Mouse (Mus musculus) embryonic facial prominence, embryonic 14.5 days (tissue): Measurements from ENCODE around the gene B3gnt8. TPM values are rescaled to one million over a fixed set of nuclear protein-coding genes. Genes with fewer than 3 reads are reported as not detected.

Experiments used
- ATAC-seq: fragments of 200-750 bp; cut with Nextera tagmentation; 2 replicates; pipeline ENCODE4 v1.8.0; 2017; ENCODE audit warnings: low read depth, moderate number of reproducible peaks, moderate TSS enrichment
- DNase-seq: peaks from one replicate; pipeline ENCODE4 v3.0.0-alpha.2; 2015; ENCODE audit warnings: low spot score
- H3K27ac ChIP-seq: fragments of 300-500 bp; sonication (generic); replicated peaks from 2 replicates; pipeline ENCODE4 v1.5.1; 2014; ENCODE audit warnings: low read depth, mild to moderate bottlenecking, low read length, moderate library complexity
- H3K27me3 ChIP-seq: fragments of 300-500 bp; sonication (generic); replicated peaks from 2 replicates; pipeline ENCODE4 v1.6.1; 2014; ENCODE audit warnings: low read length; ENCODE audit not compliant: control insufficient read depth, insufficient read depth
- H3K36me3 ChIP-seq: fragments of 300-500 bp; sonication (generic); 2 replicates; pipeline ENCODE4 v1.6.1; 2014; ENCODE audit warnings: low read length, mixed read lengths; ENCODE audit not compliant: control insufficient read depth, insufficient read depth
- H3K4me1 ChIP-seq: fragments of 300-500 bp; sonication (generic); 2 replicates; pipeline ENCODE4 v1.6.1; 2014; ENCODE audit warnings: antibody characterized with exemption, low read length; ENCODE audit not compliant: control insufficient read depth, insufficient read depth
- H3K4me2 ChIP-seq: fragments of 300-500 bp; sonication (generic); 2 replicates; pipeline ENCODE4 v1.6.1; 2014; ENCODE audit warnings: low read depth, mild to moderate bottlenecking, low read length, moderate library complexity, mixed read lengths
- H3K4me3 ChIP-seq: fragments of 300-500 bp; sonication (generic); 2 replicates; pipeline ENCODE4 v1.5.1; 2014; ENCODE audit warnings: low read depth, mild to moderate bottlenecking, low read length
- H3K9ac ChIP-seq: fragments of 300-500 bp; sonication (generic); 2 replicates; pipeline ENCODE4 v1.6.1; 2014; ENCODE audit warnings: low read depth, mild to moderate bottlenecking, low read length, moderate library complexity, mixed read lengths
- H3K9me3 ChIP-seq: fragments of 300-500 bp; sonication (generic); 2 replicates; pipeline ENCODE4 v1.6.1; 2016; ENCODE audit warnings: low read length; ENCODE audit not compliant: control insufficient read depth
- WGBS: fragments of 180-500 bp; shearing (Covaris S2); extraction: QIAGEN DNeasy Blood & Tissue Kit; methylation state at CpG from one replicate; pipeline ENCODE4 v1.1.7; 2014; 5-methylcytosine and 5-hydroxymethylcytosine counted together
- polyA plus RNA-seq: library from polyadenylated mRNA; unstranded; fragments of >200 nt; fragmentation: Nextera tagmentation; extraction: Ambion mirVana; gene quantifications from 2 replicates; pipeline ENCODE4 v1.2.1, GENCODE M21; 2014

Gene B3gnt8
- polyA plus RNA-seq, 1 experiment from 2014 or later, result 5.8 TPM

DNA sequence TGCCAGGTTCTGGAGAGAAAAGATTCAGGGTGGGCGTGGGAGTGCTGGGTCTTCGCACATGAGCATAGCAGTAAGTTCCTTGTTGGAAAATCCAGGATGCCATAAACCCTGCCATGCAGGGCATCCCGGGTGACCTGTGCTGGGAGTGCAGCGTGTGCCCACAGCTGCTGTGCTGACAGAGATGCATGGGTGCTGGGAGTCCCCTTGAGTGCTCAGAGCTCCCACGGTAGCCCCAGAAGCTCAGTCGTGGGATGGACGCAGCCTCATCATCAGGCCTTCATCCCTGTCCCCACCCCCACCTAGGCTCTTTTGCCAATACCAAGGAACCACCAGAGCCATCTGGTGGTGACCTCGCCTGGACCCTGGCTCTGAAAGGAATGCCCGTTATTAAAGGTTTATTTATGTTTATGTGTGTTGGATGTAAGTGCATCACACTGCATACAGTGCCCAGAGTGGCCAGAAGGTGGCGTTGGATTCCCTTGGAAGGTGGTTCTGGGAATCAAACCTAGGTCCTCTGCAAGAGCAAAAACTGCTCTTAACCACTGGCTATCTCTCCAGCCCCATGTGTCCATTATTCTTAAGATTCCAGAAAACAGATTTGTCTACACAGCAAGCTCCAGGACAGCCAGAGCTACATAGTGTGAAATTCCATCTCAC lies 732 bp upstream of the B3gnt8 start:
- ATAC-seq, result no peak
- Histone ChIP-seq H3K9me3 (no peaks in the 10 kb centered on the region), H3K4me2 (no peak overlapping the region), H3K27me3 (no peaks in the 10 kb centered on the region), H3K4me3 (no peak overlapping the region), H3K9ac (no peak overlapping the region), H3K36me3 (peaks cover 52% of the 10 kb centered on the region; the same call in 1 of the 2 replicates), H3K4me1 (peaks cover 3% of the 10 kb centered on the region; the same call in 1 of the 2 replicates), H3K27ac (no peak overlapping the region)
- DNase-seq, result no peak
- WGBS, result 79% methylated on average over 10 of the region's 10 CpGs

- peak; percentile 83 for ATAC-seq
- 14% methylated on average over 31 of the region's 38 CpGs for WGBS
- peak overlapping the region; percentile 52 for H3K27ac ChIP-seq
Measured at GRCm38 (mm10) chr7:25627431-25628322, 1.2 kb downstream of the B3gnt8 start.

DNA sequence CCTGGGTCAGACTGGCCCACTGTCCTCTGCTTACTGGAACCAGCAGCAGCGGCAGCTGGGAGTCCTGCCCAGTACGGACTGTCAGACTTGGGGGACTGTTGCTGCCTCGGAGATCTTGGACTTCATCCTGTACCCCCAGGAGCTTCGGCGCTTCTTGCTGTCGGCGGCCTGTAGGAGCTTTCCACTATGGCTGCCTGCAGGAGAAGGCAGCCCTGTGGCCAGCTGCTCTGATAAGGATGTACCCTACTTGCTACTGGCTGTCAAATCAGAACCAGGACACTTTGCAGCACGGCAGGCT lies 1.8 kb downstream of the B3gnt8 start:
- peak overlapping the region; percentile 70 for H3K4me2 ChIP-seq
- H3K27me3 ChIP-seq, result no peaks in the 10 kb centered on the region
- peaks cover 3% of the 10 kb centered on the region; the same call in 1 of the 2 replicates for H3K4me1 ChIP-seq
- no peak for DNase-seq
- no peak for ATAC-seq
- no peaks in the 10 kb centered on the region for H3K9me3 ChIP-seq
- H3K36me3 ChIP-seq, result peaks cover 55% of the 10 kb centered on the region
- no peak overlapping the region for H3K27ac ChIP-seq
- 55% methylated on average over 8 of the region's 8 CpGs for WGBS
- H3K4me3 ChIP-seq, result peak overlapping the region; percentile 41; the same call in 1 of the 2 replicates
- H3K9ac ChIP-seq, result peak overlapping the region; percentile 59; the same call in 1 of the 2 replicates

More at GRCm38 (mm10) chr7:25627431-25628322, 1.2 kb downstream of the B3gnt8 start:
- DNase-seq, result peak; percentile 72
- H3K4me3 ChIP-seq, result peak overlapping the region; percentile 41
- peak overlapping the region; percentile 59 for H3K9ac ChIP-seq
- H3K36me3 ChIP-seq, result peaks cover 52% of the 10 kb centered on the region
- no peaks in the 10 kb centered on the region for H3K27me3 ChIP-seq
- H3K4me2 ChIP-seq, result peak overlapping the region; percentile 70
- H3K4me1 ChIP-seq, result peaks cover 3% of the 10 kb centered on the region; the same call in 1 of the 2 replicates
- no peaks in the 10 kb centered on the region for H3K9me3 ChIP-seq

GRCm38 (mm10) chr7:25632679-25633078 lies 6.2 kb downstream of the B3gnt8 start:
- no peak for ATAC-seq
- Histone ChIP-seq H3K9ac (no peak overlapping the region), H3K27ac (no peak overlapping the region), H3K4me1 (peaks cover 3% of the 10 kb centered on the region; the same call in 1 of the 2 replicates), H3K4me2 (no peak overlapping the region), H3K4me3 (no peak overlapping the region), H3K27me3 (no peaks in the 10 kb centered on the region), H3K36me3 (peaks cover 53% of the 10 kb centered on the region), H3K9me3 (no peaks in the 10 kb centered on the region)
- no peak for DNase-seq
- 89% methylated on average over 5 of the region's 5 CpGs for WGBS

- Histone ChIP-seq H3K27ac (no peak overlapping the region), H3K36me3 (peaks cover 44% of the 10 kb centered on the region), H3K27me3 (no peaks in the 10 kb centered on the region), H3K4me1 (no peaks in the 10 kb centered on the region), H3K4me2 (no peak overlapping the region), H3K4me3 (no peak overlapping the region), H3K9me3 (no peaks in the 10 kb centered on the region), H3K9ac (no peak overlapping the region)
- ATAC-seq (peak; percentile 34), DNase-seq (peak; percentile 50)
- WGBS, result 67% methylated on average over 3 of the region's 3 CpGs
Measured at GRCm38 (mm10) chr7:25636373-25636772, 9.9 kb downstream of the B3gnt8 start.

DNA sequence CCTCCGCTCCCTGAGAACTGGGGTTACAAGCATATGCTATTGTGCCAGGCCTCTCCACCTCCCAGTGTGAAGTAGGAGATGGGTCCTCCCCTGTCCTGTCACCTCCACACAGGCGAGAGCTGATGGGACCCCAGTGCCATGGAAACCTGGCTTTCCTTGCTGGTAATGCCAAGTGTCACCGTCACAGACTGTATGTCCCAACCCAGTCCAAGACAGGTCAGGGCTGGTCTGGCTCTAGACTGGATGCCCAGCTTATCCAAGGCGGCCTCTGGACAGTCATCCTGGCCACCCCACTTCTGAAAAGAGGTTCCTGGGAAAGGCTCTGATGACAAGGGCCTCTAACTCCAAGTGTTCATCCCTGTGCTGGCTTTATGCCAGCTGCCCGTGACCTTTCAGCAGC lies 10.6 kb downstream of the B3gnt8 start:
- no peaks in the 10 kb centered on the region for H3K4me1 ChIP-seq
- no peak overlapping the region for H3K9ac ChIP-seq
- no peak for DNase-seq
- no peaks in the 10 kb centered on the region for H3K9me3 ChIP-seq
- no peaks in the 10 kb centered on the region for H3K27me3 ChIP-seq
- H3K4me3 ChIP-seq, result no peak overlapping the region
- H3K36me3 ChIP-seq, result peaks cover 44% of the 10 kb centered on the region; the same call in 1 of the 2 replicates
- H3K27ac ChIP-seq, result no peak overlapping the region
- ATAC-seq, result no peak
- H3K4me2 ChIP-seq, result no peak overlapping the region
- 95% methylated on average over 5 of the region's 5 CpGs for WGBS

- H3K4me2 ChIP-seq, result no peak overlapping the region
- 92% methylated on average over 4 of the region's 4 CpGs for WGBS
Measured at GRCm38 (mm10) chr7:25639754-25640153, 13.3 kb downstream of the B3gnt8 start.

DNA sequence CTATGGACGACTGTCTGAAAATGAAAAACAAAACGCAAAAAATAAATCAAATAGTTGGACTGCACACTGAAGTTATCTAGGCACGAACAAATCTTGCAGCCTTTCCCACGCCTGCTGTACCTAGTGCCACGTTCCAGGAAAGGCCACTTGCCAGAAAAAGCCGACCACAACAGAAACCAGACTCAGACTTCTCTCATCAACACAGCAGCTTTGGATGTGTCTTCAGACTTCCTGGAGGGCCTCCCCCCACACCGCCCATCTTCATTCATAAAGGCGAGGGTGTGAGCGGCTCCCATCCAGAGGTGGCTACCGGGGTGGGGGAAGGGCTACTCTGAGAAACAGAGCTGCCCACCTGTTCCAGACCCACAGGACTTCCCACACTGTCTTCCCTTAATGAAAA lies 17.7 kb downstream of the B3gnt8 start:
- H3K9ac ChIP-seq, result no peak overlapping the region
- H3K4me3 ChIP-seq, result no peak overlapping the region
- ATAC-seq (no peak), DNase-seq (no peak)
- H3K27me3 ChIP-seq, result no peaks in the 10 kb centered on the region
- H3K36me3 ChIP-seq, result peaks cover 15% of the 10 kb centered on the region; the same call in 1 of the 2 replicates
- no peaks in the 10 kb centered on the region for H3K4me1 ChIP-seq
- WGBS, result 74% methylated on average over 10 of the region's 10 CpGs
- no peaks in the 10 kb centered on the region for H3K9me3 ChIP-seq
- H3K27ac ChIP-seq, result no peak overlapping the region
- H3K4me2 ChIP-seq, result no peak overlapping the region

More at GRCm38 (mm10) chr7:25639754-25640153, 13.3 kb downstream of the B3gnt8 start:
- Histone ChIP-seq H3K9me3 (no peaks in the 10 kb centered on the region), H3K36me3 (peaks cover 32% of the 10 kb centered on the region; the same call in 1 of the 2 replicates), H3K4me1 (no peaks in the 10 kb centered on the region), H3K27me3 (no peaks in the 10 kb centered on the region), H3K9ac (no peak overlapping the region), H3K4me3 (no peak overlapping the region), H3K27ac (no peak overlapping the region)
- no peak for ATAC-seq
- DNase-seq, result no peak
